Mouse (Mus musculus) cerebellum, adult 2 months (tissue): ENCODE data around the gene Cyb5b. TPM values are rescaled to one million over a fixed set of nuclear protein-coding genes. Genes with fewer than 3 reads are reported as not detected.

Experiments used
- DNase-seq, 2 experiments: peaks; one replicate each; pipeline ENCODE4 v3.0.0; 2021
- H3K27ac ChIP-seq: fragments of 200-500 bp; 2 replicates; pipeline ENCODE4 v1.5.1; 2012; ENCODE audit warnings: low read length, control low read depth, inconsistent platforms; ENCODE audit not compliant: insufficient read depth
- H3K27me3 ChIP-seq: fragments of 200-500 bp; 2 replicates; pipeline ENCODE4 v1.6.1; 2012; ENCODE audit warnings: inconsistent platforms, mild to moderate bottlenecking, low read length, moderate library complexity; ENCODE audit not compliant: control insufficient read depth, insufficient read depth
- H3K4me1 ChIP-seq: fragments of 200-500 bp; 2 replicates; pipeline ENCODE4 v1.6.1; 2011; ENCODE audit warnings: low read length; ENCODE audit not compliant: control insufficient read depth, insufficient read depth
- H3K4me3 ChIP-seq: fragments of 200-500 bp; replicated peaks from 2 replicates; pipeline ENCODE3; 2011; ENCODE audit warnings: mild to moderate bottlenecking, low read depth, low read length, control low read depth; ENCODE audit not compliant: insufficient read depth
- CTCF ChIP-seq: fragments of 200-500 bp; IDR thresholded peaks from 2 replicates; pipeline ENCODE4 v1.5.1; 2011; ENCODE audit warnings: low read depth, mild to moderate bottlenecking, control low read depth, low read length, moderate library complexity, borderline replicate concordance; ENCODE audit not compliant: insufficient read depth
- POLR2A ChIP-seq: fragments of 200-500 bp; IDR thresholded peaks from 2 replicates; pipeline ENCODE4 v1.6.1; 2011; ENCODE audit warnings: low read length, control low read depth, borderline replicate concordance; ENCODE audit not compliant: insufficient read depth
- WGBS: fragments of 180-500 bp; shearing (Covaris S2); methylation state at CpG from one replicate; pipeline ENCODE4 v1.1.7; 2018; 5-methylcytosine and 5-hydroxymethylcytosine counted together
- polyA plus RNA-seq: library from polyadenylated mRNA; depleted of rRNA; stranded (reverse); fragments of >200 nt; gene quantifications from 2 replicates; pipeline ENCODE4 v1.2.3, GENCODE M21; 2012

Cyb5b gene
- polyA plus RNA-seq, 1 experiment: 90.3 TPM

GRCm38 (mm10) chr8:107150057-107150403 lies 410 bp upstream of the Cyb5b start:
- DNase-seq: no peak
- peaks cover 8% of the 10 kb centered on the region; the same call in 1 of the 2 replicates for H3K4me1 ChIP-seq
- TF ChIP-seq CTCF (no peak), POLR2A (no peak)
- peak overlapping the region; percentile 90 for H3K4me3 ChIP-seq
- no peaks in the 10 kb centered on the region for H3K27me3 ChIP-seq
- H3K27ac ChIP-seq: peak overlapping the region; percentile 77
- WGBS: 18% methylated on average over 6 of the region's 6 CpGs

GRCm38 (mm10) chr8:107151212-107151920 lies 926 bp downstream of the Cyb5b start:
- Histone ChIP-seq H3K4me1 (peaks cover 8% of the 10 kb centered on the region; the same call in 1 of the 2 replicates), H3K27me3 (no peaks in the 10 kb centered on the region), H3K27ac (no peak overlapping the region), H3K4me3 (peak overlapping the region; percentile 90)
- TF ChIP-seq POLR2A (no peak), CTCF (no peak)
- WGBS: 65% methylated on average over 7 of the region's 7 CpGs
- no peak for DNase-seq

DNA sequence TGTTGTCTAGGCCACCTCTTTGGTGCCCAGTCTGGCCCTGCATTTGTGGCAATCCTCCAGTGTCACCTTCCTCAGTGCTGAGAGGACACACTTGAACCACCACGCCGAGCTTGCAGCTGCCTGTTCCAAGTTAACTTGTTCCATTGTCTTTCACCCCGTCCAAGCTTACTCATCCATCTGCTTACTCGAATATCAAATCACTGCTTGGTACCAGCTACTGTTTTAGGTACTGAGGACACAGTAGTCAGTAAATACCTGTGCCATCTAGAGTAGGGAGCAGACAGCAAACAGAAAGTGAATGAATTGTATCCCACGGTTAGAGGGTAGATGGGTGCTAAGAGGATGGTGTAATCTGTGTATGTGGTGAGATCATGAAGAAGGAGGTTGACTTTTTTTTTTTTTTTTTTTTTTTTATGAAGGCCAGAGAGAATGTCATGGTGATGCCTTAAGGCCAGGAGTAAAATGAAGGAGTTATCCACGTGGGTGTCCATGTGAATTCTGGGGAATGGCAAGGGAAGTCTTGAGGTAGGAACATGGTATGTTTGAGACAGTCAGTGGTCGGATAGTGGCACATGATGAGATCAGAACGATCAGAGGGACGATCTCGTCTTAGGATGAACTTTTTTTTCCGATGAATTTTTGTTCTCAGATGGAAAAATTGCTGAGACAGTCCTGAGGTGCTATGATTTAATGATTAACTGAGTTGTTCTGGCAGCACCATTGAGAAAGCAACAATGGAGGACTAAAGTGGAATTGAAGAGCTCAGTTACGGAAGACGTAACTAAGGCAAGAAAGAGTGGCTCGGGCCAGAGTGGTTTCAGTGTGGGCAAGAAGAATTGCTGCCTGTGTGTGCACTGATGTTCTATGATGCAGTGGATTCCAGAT lies 3.1 kb downstream of the Cyb5b start:
- Histone ChIP-seq H3K4me3 (no peak overlapping the region), H3K27ac (no peak overlapping the region), H3K27me3 (no peaks in the 10 kb centered on the region), H3K4me1 (peaks cover 17% of the 10 kb centered on the region; the same call in 1 of the 2 replicates)
- TF ChIP-seq CTCF (no peak), POLR2A (no peak)
- DNase-seq: no peak
- 86% methylated on average over 14 of the region's 14 CpGs for WGBS

GRCm38 (mm10) chr8:107156816-107157215 lies 6.4 kb downstream of the Cyb5b start:
- no peak for DNase-seq
- Histone ChIP-seq H3K4me1 (peaks cover 11% of the 10 kb centered on the region; the same call in 1 of the 2 replicates), H3K4me3 (no peak overlapping the region), H3K27me3 (no peaks in the 10 kb centered on the region), H3K27ac (no peak overlapping the region)
- TF ChIP-seq POLR2A (no peak), CTCF (no peak)

DNA sequence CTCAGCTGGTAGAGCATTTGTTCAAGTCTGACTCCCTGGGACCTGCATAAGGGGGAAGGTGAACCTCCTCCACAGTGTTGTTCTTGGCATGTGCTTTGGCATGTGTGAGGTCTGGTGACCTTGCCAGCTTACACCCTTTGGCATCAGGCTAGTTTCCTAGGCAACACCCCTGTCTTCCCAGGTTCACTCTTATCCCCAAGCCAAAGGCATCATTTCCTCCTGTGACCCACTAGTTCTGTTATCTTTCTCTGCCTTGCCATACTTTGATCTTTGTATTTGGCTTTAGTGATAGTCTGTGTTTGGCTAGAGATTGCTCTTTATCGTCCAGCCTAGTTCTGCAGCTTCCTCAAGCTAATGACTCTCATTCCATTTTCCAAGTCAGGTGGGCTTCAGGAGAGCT lies 7.4 kb downstream of the Cyb5b start:
- Histone ChIP-seq H3K4me1 (peaks cover 11% of the 10 kb centered on the region; the same call in 1 of the 2 replicates), H3K27ac (no peak overlapping the region), H3K4me3 (no peak overlapping the region), H3K27me3 (no peaks in the 10 kb centered on the region)
- TF ChIP-seq CTCF (no peak), POLR2A (no peak)
- peak in 1 of 2 experiments; percentile 35 for DNase-seq
- 12% methylated on average over 1 of the region's 1 CpGs for WGBS

DNA sequence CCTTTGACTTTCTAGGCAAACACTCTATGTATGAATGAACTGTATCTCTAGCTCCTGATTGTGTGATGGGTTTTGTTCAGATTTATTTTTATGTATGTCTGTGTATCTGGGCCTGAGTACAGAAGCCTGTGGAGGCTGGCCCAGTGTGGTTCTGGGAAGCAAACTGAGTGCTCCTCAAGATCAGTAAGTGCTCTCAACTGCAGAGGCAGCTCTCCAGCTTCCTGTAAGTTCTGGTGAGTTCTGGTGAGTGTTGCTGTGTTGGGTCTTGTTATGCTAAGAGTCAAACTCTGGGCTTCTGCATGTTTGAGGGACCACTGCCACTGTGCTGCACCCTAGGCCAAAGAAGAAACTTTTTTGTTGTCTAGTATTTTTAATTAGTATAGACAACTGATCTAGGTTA lies 8.4 kb downstream of the Cyb5b start:
- Histone ChIP-seq H3K27me3 (no peaks in the 10 kb centered on the region), H3K4me1 (peaks cover 11% of the 10 kb centered on the region; the same call in 1 of the 2 replicates), H3K4me3 (no peak overlapping the region), H3K27ac (no peak overlapping the region)
- DNase-seq: peak in 1 of 2 experiments; percentile 39
- no peak for TF ChIP-seq POLR2A
- TF ChIP-seq CTCF: no peak

DNA sequence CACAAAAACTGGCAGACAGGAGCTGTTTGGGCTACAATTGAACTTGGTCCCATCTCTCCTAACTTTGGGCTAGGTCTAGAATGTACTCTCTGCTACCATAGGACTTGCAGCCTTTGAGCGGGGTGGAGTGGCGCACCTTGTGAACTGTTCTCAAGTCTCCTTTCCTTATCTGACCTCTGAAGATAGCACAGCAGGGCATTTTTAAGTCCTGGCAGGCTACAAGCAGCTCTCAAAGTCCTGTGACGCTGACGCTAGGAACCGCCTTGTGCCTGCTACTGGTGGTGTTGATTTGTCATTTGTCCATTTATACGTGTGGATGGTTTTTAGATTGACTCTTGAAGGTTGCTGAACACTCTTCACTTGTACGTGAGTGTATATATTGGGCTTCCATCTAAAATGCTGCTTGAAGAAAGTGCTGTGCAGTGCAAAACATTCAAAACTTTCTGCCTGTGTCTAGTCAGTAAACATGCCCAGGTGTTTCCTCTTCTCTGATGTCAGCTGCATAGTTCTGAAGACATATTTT lies 13.9 kb downstream of the Cyb5b start:
- no peak overlapping the region for H3K4me3 ChIP-seq
- TF ChIP-seq CTCF (no peak), POLR2A (no peak)
- no peak overlapping the region for H3K27ac ChIP-seq
- H3K4me1 ChIP-seq: 0 out of 2 replicates have a peak, but pooled peaks cover 3% of the 10 kb centered on the region
- no peak for DNase-seq
- no peaks in the 10 kb centered on the region for H3K27me3 ChIP-seq
- 78% methylated on average over 7 of the region's 7 CpGs for WGBS
